21 mouse cellular contexts compared by ENCODE assay signal in genomic region chr6:46502786-46503185, GRCm38 (mm10).
DNase-seq lines count a peak whose midpoint lies in the region; ATAC-seq and TF ChIP-seq lines count a peak whose summit lies in the region.
"Had no signal": no experiment of that assay in that cellular context is flagged by ENCODE, and none has a peak within 500 bp of the region (broad histone marks: within the 10 kb centered on the region; RNA-seq: fewer than 3 reads in every experiment).

No protein-coding gene starts in this region.

- ATAC-seq in midbrain, embryonic 16.5 days = 0 out of 2 replicates have a peak, but pooled peaks have one; percentile 8
- ATAC-seq in midbrain, embryonic 15.5 days (replicated peaks) = no peak
- no peak for ATAC-seq in liver, postnatal 0 days
- ATAC-seq: forebrain, embryonic 16.5 days; inflammation-experienced regulatory T-cells, adult 6 months had no signal

- H3K9ac ChIP-seq in midbrain, embryonic 16.5 days (ENCODE audit: low read depth, low read length) = no peak overlapping the region
- no peak overlapping the region for H3K9ac ChIP-seq in midbrain, embryonic 15.5 days
- H3K9ac ChIP-seq in liver, postnatal 0 days (replicated peaks) = no peak overlapping the region
- H3K9ac ChIP-seq: embryonic facial prominence, embryonic 15.5 days; neural tube, embryonic 13.5 days had no signal

- no peak for TF ChIP-seq EP300 in liver, postnatal 0 days (IDR thresholded peaks at IDR 0.05; ENCODE audit: low read depth)

- H3K4me2 ChIP-seq in midbrain, embryonic 16.5 days (ENCODE audit: low read length) = no peak overlapping the region
- H3K4me2 ChIP-seq in midbrain, embryonic 15.5 days = no peak overlapping the region
- no peak overlapping the region for H3K4me2 ChIP-seq in liver, postnatal 0 days (ENCODE audit: low read depth, low read length)
- H3K4me2 ChIP-seq: embryonic facial prominence, embryonic 15.5 days; neural tube, embryonic 13.5 days had no signal

- H3K4me1 ChIP-seq in midbrain, embryonic 16.5 days (ENCODE audit: control insufficient read depth, insufficient read depth, low read length) = 0 out of 2 replicates have a peak, but pooled peaks cover 3% of the 10 kb centered on the region
- H3K4me1 ChIP-seq in midbrain, embryonic 15.5 days = no peaks in the 10 kb centered on the region
- peaks cover 12% of the 10 kb centered on the region for H3K4me1 ChIP-seq in limb, embryonic 10.5 days
- H3K4me1 ChIP-seq in liver, postnatal 0 days (ENCODE audit: insufficient read depth) = no peaks in the 10 kb centered on the region
- H3K4me1 ChIP-seq: embryonic facial prominence, embryonic 15.5 days; hindbrain, embryonic 10.5 days; neural tube, embryonic 13.5 days had no signal

- DNase-seq in cerebellum, postnatal 10 days = peak; percentile 35 to 62
- DNase-seq in cerebellum, adult 18-20 months = no peak
- DNase-seq in limb, embryonic 10.5 days (ENCODE audit: low spot score) = peak; percentile 33
- DNase-seq in liver, postnatal 0 days = no peak
- DNase-seq in kidney, adult 11 months = no peak
- DNase-seq: adrenal gland, postnatal 25 days; cerebellum, adult 11-12 months; gastrocnemius, postnatal 36 days; kidney, adult 8-10 months; kidney, postnatal 25 days; lung, adult 18-20 months; lung, postnatal 14 days; thymus, postnatal 14 days had no signal

- H3K4me3 ChIP-seq in midbrain, embryonic 16.5 days (ENCODE audit: low read depth, low read length) = no peak overlapping the region
- no peak overlapping the region for H3K4me3 ChIP-seq in midbrain, embryonic 15.5 days
- no peak overlapping the region for H3K4me3 ChIP-seq in limb, embryonic 10.5 days
- H3K4me3 ChIP-seq in liver, postnatal 0 days (ENCODE audit: low read depth, low read length) = no peak overlapping the region
- H3K4me3 ChIP-seq: embryonic facial prominence, embryonic 15.5 days; hindbrain, embryonic 10.5 days; neural tube, embryonic 13.5 days had no signal

- no peaks in the 10 kb centered on the region for H3K9me3 ChIP-seq in midbrain, embryonic 16.5 days (replicated peaks; ENCODE audit: control insufficient read depth, low read length, poor library complexity, severe bottlenecking)
- no peaks in the 10 kb centered on the region for H3K9me3 ChIP-seq in midbrain, embryonic 15.5 days
- no peaks in the 10 kb centered on the region for H3K9me3 ChIP-seq in limb, embryonic 10.5 days (replicated peaks)
- no peaks in the 10 kb centered on the region for H3K9me3 ChIP-seq in liver, postnatal 0 days (ENCODE audit: low read length)
- H3K9me3 ChIP-seq: embryonic facial prominence, embryonic 15.5 days; G1E; hindbrain, embryonic 10.5 days; neural tube, embryonic 13.5 days had no signal

- H3K27me3 ChIP-seq in midbrain, embryonic 16.5 days (ENCODE audit: control insufficient read depth, insufficient read depth, low read depth, low read length) = no peaks in the 10 kb centered on the region
- no peaks in the 10 kb centered on the region for H3K27me3 ChIP-seq in midbrain, embryonic 15.5 days (replicated peaks)
- peaks cover 30% of the 10 kb centered on the region for H3K27me3 ChIP-seq in limb, embryonic 10.5 days (ENCODE audit: low read depth, poor library complexity, severe bottlenecking)
- no peaks in the 10 kb centered on the region for H3K27me3 ChIP-seq in liver, postnatal 0 days (ENCODE audit: insufficient read depth, low read length)
- H3K27me3 ChIP-seq: embryonic facial prominence, embryonic 15.5 days; neural tube, embryonic 13.5 days had no signal

- TF ChIP-seq CTCF in liver, postnatal 0 days (IDR thresholded peaks at IDR 0.05; ENCODE audit: low read depth) = no peak

- no peak overlapping the region for H3K27ac ChIP-seq in midbrain, embryonic 16.5 days (ENCODE audit: low read length)
- no peak overlapping the region for H3K27ac ChIP-seq in midbrain, embryonic 15.5 days
- H3K27ac ChIP-seq in limb, embryonic 10.5 days = no peak overlapping the region
- H3K27ac ChIP-seq in liver, postnatal 0 days (ENCODE audit: low read depth) = no peak overlapping the region
- H3K27ac ChIP-seq: embryonic facial prominence, embryonic 15.5 days; hindbrain, embryonic 10.5 days; neural tube, embryonic 13.5 days had no signal

- WGBS in midbrain, embryonic 16.5 days = 72% methylated on average over 1 of the region's 1 CpGs
- 59% methylated on average over 1 of the region's 1 CpGs for WGBS in midbrain, embryonic 15.5 days
- WGBS in limb, embryonic 10.5 days = 21% methylated on average over 1 of the region's 1 CpGs
- WGBS in liver, postnatal 0 days (ENCODE audit: insufficient replicate concordance) = 66% methylated on average over 1 of the region's 1 CpGs

- no peaks in the 10 kb centered on the region for H3K36me3 ChIP-seq in midbrain, embryonic 16.5 days (ENCODE audit: control insufficient read depth, insufficient read depth, low read length)
- no peaks in the 10 kb centered on the region for H3K36me3 ChIP-seq in midbrain, embryonic 15.5 days (replicated peaks)
- H3K36me3 ChIP-seq in limb, embryonic 10.5 days = no peaks in the 10 kb centered on the region
- H3K36me3 ChIP-seq in liver, postnatal 0 days (replicated peaks; ENCODE audit: insufficient read depth, low read length) = no peaks in the 10 kb centered on the region
- H3K36me3 ChIP-seq: embryonic facial prominence, embryonic 15.5 days; G1E; hindbrain, embryonic 10.5 days; neural tube, embryonic 13.5 days had no signal

Comparison
In these comparisons a context has a peak if more than half of its experiments do, and no peak if none do; other contexts are left out.
1. DNase-seq: peak in cerebellum, postnatal 10 days (2 of 2) and limb, embryonic 10.5 days (single experiment); none in cerebellum, adult 18-20 months (0 of 2), liver, postnatal 0 days (single experiment) and kidney, adult 11 months (single experiment).